Mouse (Mus musculus) intestine, embryonic 16.5 days (tissue): ENCODE data around the gene Cyb5r1. TPM values are rescaled to one million over a fixed set of nuclear protein-coding genes. Genes with fewer than 3 reads are reported as not detected.

ENCODE experiments used
- ATAC-seq: fragments of 200-750 bp; cut with Nextera tagmentation; 2 replicates; pipeline ENCODE4 v1.8.0; 2017; ENCODE audit warnings: moderate TSS enrichment, moderate library complexity
- H3K27ac ChIP-seq: fragments of 300-500 bp; sonication (generic); 2 replicates; pipeline ENCODE4 v1.5.1; 2014; ENCODE audit warnings: mild to moderate bottlenecking, low read length
- H3K27me3 ChIP-seq: fragments of 300-500 bp; sonication (generic); replicated peaks from 2 replicates; pipeline ENCODE4 v1.6.1; 2014; ENCODE audit warnings: low read length, control low read depth, mixed read lengths; ENCODE audit not compliant: control insufficient read depth, insufficient read depth
- H3K36me3 ChIP-seq: fragments of 300-500 bp; sonication (generic); 2 replicates; pipeline ENCODE4 v1.6.1; 2014; ENCODE audit warnings: low read length, control low read depth; ENCODE audit not compliant: control insufficient read depth, insufficient read depth
- H3K4me1 ChIP-seq: fragments of 300-500 bp; sonication (generic); 2 replicates; pipeline ENCODE4 v1.6.1; 2014; ENCODE audit warnings: low read length, control low read depth, mixed read lengths; ENCODE audit not compliant: control insufficient read depth, insufficient read depth
- H3K4me2 ChIP-seq: fragments of 300-500 bp; sonication (generic); 2 replicates; pipeline ENCODE4 v1.6.1; 2014; ENCODE audit warnings: low read depth, low read length, control low read depth
- H3K4me3 ChIP-seq: fragments of 300-500 bp; sonication (generic); 2 replicates; pipeline ENCODE4 v1.5.1; 2014; ENCODE audit warnings: mild to moderate bottlenecking, low read length
- H3K9ac ChIP-seq: fragments of 300-500 bp; sonication (generic); 2 replicates; pipeline ENCODE4 v1.6.1; 2014; ENCODE audit warnings: low read depth, low read length
- H3K9me3 ChIP-seq: fragments of 300-500 bp; sonication (generic); 2 replicates; pipeline ENCODE4 v1.6.1; 2016; ENCODE audit warnings: low read length, control low read depth; ENCODE audit not compliant: control insufficient read depth
- WGBS: fragments of 180-500 bp; shearing (Covaris S2); extraction: QIAGEN DNeasy Blood & Tissue Kit; methylation state at CpG from one replicate; pipeline ENCODE4 v1.1.7; 2014; 5-methylcytosine and 5-hydroxymethylcytosine counted together
- polyA plus RNA-seq: library from polyadenylated mRNA; unstranded; fragments of >200 nt; fragmentation: Nextera tagmentation; extraction: Ambion mirVana; gene quantifications from 2 replicates; pipeline ENCODE4 v1.2.1, GENCODE M21; 2015

Gene Cyb5r1
- polyA plus RNA-seq, 1 experiment from 2014 or later: 38.6 TPM

DNA sequence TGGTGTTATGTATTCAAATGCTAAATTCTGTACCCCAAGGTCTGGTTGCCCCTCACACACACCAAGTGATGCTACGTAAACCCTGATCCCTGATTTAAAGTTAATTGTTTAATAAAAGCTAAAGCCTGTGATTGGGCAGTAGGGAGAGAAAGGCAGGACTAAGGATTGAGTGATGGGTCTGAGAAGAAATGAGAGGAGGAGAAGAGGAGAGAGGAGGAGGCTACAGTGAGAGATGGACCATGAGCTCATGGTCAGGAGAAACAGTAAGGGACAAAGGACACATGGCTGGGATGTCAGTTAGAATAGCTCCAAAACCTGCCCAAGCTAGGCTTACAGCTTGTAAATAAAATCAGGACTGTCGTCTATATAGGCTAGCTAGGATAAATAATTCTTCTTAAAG is 24.3 kb upstream of the Cyb5r1 start:
- 62% methylated on average over 2 of the region's 2 CpGs for WGBS
- Histone ChIP-seq H3K36me3 (no peaks in the 10 kb centered on the region), H3K9me3 (no peaks in the 10 kb centered on the region), H3K27ac (no peak overlapping the region; the same call in 1 of the 2 replicates), H3K27me3 (no peaks in the 10 kb centered on the region), H3K9ac (no peak overlapping the region), H3K4me1 (0 out of 2 replicates have a peak, but pooled peaks cover 6% of the 10 kb centered on the region), H3K4me3 (no peak overlapping the region), H3K4me2 (no peak overlapping the region)
- no peak for ATAC-seq

DNA sequence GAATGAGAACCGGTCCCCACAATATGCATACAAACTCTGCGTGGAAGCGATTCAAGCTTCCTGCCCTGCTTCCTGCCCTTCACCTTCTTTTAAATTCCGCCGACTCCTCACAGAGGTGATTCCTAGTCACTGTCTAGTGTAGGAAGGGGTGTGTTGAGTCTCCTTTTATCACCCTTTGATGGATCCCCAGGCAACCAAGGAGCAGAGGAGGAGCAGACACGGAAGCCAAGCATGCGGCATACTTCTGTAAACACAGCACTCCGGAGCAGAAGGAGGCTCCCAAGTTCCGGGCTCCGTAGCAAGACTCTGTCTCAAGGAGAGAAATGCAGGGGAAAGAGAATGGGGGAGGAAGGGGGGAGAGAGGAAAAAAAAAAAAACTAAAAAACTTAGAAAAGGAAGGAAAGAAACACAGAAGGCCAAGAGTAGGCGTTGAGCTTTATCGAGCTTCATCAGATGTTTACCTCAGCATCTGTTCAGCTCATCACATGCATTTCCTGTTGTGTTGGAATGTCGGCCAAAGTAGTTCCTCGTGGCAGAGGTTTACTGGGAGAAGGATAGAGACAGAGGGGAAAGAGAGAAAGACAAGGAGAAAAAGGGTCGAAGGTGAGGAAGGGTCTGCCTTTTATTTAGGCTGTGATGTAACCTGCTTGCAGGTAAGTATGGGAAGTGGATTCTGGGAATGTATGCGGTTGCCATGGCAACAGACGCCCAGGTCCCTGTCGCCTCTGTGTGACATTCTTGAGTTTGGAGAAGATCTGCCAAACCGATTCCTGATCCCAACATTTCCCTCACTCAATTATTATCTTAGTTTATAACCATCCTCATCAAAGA is 23.3 kb upstream of the Cyb5r1 start:
- H3K4me1 ChIP-seq: 0 out of 2 replicates have a peak, but pooled peaks cover 6% of the 10 kb centered on the region
- H3K27me3 ChIP-seq: no peaks in the 10 kb centered on the region
- H3K9ac ChIP-seq: peak overlapping the region; percentile 46
- 3% methylated on average over 19 of the region's 19 CpGs for WGBS
- no peaks in the 10 kb centered on the region for H3K9me3 ChIP-seq
- H3K4me2 ChIP-seq: peak overlapping the region; percentile 48
- peak overlapping the region; percentile 30 for H3K4me3 ChIP-seq
- no peaks in the 10 kb centered on the region for H3K36me3 ChIP-seq
- 0 out of 2 replicates have a peak, but pooled peaks have one; percentile 21 for ATAC-seq
- H3K27ac ChIP-seq: peak overlapping the region; percentile 11

DNA sequence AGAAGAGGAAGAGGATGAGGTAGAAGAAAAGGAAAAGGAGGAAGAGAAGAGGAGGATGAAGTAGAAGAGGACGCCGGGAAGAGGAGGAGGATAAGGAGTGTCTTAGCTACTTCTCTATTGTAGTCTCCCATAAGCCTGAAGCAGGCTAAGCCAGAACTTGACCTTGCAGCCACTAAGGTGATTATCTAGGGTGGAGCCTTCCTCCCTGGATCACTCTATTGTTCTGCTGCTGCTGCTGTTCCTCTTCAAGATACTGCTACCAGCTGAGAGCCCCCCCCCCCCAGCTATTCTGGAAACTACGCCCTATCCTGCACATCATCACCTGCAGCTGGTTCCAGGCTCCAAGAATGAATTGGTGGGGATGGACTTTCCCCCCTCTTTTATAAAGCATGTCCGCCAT is 20.8 kb upstream of the Cyb5r1 start:
- Histone ChIP-seq H3K4me1 (0 out of 2 replicates have a peak, but pooled peaks cover 6% of the 10 kb centered on the region), H3K27ac (no peak overlapping the region), H3K4me3 (no peak overlapping the region), H3K4me2 (no peak overlapping the region), H3K36me3 (no peaks in the 10 kb centered on the region), H3K27me3 (no peaks in the 10 kb centered on the region), H3K9me3 (no peaks in the 10 kb centered on the region), H3K9ac (no peak overlapping the region)
- WGBS: 85% methylated on average over 4 of the region's 4 CpGs
- ATAC-seq: no peak

DNA sequence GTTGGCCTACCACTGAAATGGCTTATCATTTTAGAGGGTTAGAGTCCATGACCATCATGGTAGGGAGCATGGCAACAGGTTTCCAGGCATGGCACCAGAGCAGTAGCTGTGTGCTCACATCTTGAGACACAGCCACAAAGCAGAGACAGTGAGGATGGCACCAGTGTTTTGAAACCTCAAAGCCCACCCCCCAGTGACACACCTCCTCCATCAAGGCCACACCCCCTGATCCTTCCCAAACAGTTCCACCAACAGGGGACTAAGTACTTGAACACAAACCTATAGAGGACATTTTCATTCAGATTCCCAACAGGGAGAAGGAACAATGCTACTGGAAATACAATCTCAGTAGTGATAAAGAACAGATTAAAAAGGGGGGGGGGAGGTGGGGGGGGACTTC is 20.2 kb upstream of the Cyb5r1 start:
- Histone ChIP-seq H3K4me2 (no peak overlapping the region), H3K4me1 (0 out of 2 replicates have a peak, but pooled peaks cover 6% of the 10 kb centered on the region), H3K36me3 (no peaks in the 10 kb centered on the region), H3K4me3 (no peak overlapping the region), H3K27ac (no peak overlapping the region), H3K27me3 (no peaks in the 10 kb centered on the region), H3K9me3 (no peaks in the 10 kb centered on the region), H3K9ac (no peak overlapping the region)
- no peak for ATAC-seq

DNA sequence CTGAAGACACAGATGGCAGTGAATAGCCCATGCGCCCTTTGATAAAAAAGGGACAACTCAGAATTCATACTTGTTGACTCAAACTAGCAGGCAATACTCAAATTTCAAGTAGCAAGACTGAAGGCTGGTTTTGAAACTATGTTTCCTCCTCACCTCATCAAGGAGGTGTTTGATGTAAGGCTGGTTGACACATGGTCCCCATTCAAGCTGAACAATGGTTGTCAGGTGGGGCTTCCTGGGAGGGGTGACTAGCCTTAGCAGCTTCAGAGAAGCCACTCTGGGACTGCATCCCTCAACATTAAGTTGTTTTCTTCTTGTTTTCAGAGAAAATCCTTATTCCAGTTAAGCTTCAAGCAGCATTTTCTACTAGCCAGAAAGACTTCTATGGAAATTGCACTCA is 19.7 kb upstream of the Cyb5r1 start, which contains the start of gene 4933406M09Rik:
Gene 4933406M09Rik, plus strand, starts transcription at position 275 of the 400 bp plus-strand sequence.
- Histone ChIP-seq H3K9ac (no peak within 1 kb of the TSS), H3K27ac (no peak within 1 kb of the TSS), H3K27me3 (no peaks in the 10 kb centered on the region), H3K4me1 (0 out of 2 replicates have a peak, but pooled peaks cover 6% of the 10 kb centered on the region), H3K4me3 (no peak within 1 kb of the TSS), H3K4me2 (no peak within 1 kb of the TSS), H3K36me3 (no peaks in the 10 kb centered on the region), H3K9me3 (no peaks in the 10 kb centered on the region)
- WGBS: 97% methylated on average over 1 of the region's 1 CpGs
- ATAC-seq: no peak

DNA sequence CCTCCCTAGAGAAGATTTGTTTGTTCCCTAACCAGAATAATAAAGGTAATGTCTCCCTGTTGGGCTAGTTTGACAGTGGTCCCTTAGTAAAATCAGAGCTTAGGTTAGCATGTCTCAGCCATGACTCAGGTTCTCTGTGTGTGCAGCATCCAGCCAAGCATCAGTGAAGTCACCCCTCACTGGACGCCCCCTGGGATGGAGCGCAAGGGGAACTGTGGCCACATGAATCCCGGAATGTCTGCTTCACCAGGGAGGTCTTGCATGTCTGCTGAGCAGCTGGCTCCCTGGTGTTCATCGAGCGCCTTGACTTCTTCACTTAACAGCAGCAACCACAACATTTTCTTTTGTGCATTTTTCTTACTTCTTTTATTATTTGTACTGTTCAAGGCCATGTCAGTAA is 11.5 kb upstream of the Cyb5r1 start:
- H3K4me1 ChIP-seq: no peaks in the 10 kb centered on the region
- no peak overlapping the region for H3K27ac ChIP-seq
- no peaks in the 10 kb centered on the region for H3K9me3 ChIP-seq
- no peak for ATAC-seq
- no peak overlapping the region for H3K4me2 ChIP-seq
- H3K9ac ChIP-seq: no peak overlapping the region
- no peaks in the 10 kb centered on the region for H3K36me3 ChIP-seq
- no peak overlapping the region for H3K4me3 ChIP-seq
- WGBS: 30% methylated on average over 5 of the region's 5 CpGs
- H3K27me3 ChIP-seq: no peaks in the 10 kb centered on the region

DNA sequence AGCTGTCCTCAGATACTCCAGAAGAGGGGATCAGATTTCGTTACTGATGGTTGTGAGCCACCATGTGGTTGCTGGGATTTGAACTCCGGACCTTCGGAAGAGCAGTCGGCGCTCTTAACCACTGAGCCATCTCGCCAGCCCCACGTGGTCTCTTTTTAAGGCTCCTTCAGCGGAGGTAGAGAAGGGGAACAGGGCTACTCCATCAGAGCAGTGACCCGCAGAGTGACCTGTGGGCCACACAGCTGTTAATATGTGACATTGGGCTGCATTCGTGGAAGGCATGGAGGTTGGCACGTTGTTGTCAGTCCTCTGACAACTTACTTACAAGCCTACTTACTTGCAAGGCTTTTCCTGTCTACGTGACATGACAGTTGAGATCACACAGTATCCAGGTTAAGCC is 7.1 kb upstream of the Cyb5r1 start:
- no peak overlapping the region for H3K9ac ChIP-seq
- H3K27ac ChIP-seq: no peak overlapping the region
- ATAC-seq: no peak
- no peaks in the 10 kb centered on the region for H3K4me1 ChIP-seq
- H3K4me3 ChIP-seq: no peak overlapping the region
- H3K9me3 ChIP-seq: peaks cover 3% of the 10 kb centered on the region; the same call in 1 of the 2 replicates
- no peaks in the 10 kb centered on the region for H3K27me3 ChIP-seq
- H3K36me3 ChIP-seq: no peaks in the 10 kb centered on the region
- H3K4me2 ChIP-seq: no peak overlapping the region
- 89% methylated on average over 12 of the region's 12 CpGs for WGBS

DNA sequence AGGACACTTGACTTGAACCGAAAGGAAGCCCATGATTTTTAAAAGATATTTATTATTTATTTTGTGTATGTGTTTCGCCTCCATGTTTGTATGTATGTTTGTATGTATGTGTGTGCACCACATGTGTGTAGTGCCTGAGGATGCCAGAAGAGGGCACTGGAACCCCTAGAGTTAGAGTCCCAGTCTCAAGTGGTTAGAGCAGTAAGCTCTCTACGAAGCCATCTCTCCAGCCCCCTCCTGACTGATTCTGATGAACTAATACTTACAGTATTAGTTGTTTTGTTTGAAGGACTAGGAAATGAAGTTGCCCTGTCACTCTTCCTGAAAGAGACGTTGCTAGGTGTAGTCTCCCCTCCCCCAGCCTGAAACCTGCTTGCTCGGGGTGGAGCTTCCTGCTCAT is 5.6 kb upstream of the Cyb5r1 start:
- H3K27me3 ChIP-seq: no peaks in the 10 kb centered on the region
- no peaks in the 10 kb centered on the region for H3K4me1 ChIP-seq
- ATAC-seq: no peak
- H3K27ac ChIP-seq: no peak overlapping the region
- WGBS: 56% methylated on average over 5 of the region's 5 CpGs
- H3K4me3 ChIP-seq: no peak overlapping the region
- H3K4me2 ChIP-seq: no peak overlapping the region
- H3K9ac ChIP-seq: no peak overlapping the region
- H3K9me3 ChIP-seq: peaks cover 3% of the 10 kb centered on the region; the same call in 1 of the 2 replicates
- H3K36me3 ChIP-seq: no peaks in the 10 kb centered on the region

DNA sequence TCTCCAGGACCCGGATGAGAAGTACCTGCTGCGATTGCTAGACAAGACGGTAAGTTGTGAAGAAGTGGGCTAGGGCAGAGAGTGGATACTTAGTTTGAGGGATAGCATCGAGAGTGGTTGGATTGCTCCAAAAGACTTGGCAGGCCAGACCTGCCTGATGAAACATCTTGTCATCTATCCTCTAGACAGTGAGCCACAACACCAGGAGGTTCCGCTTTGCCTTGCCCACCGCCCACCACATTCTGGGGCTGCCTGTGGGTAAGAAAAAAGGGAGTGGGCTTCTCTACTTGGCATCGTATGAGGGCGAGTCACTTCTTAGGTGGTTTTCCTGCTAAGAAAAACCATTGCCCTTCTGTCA is 1.0 kb downstream of the Cyb5r1 start:
- peak overlapping the region; percentile 64; the same call in 1 of the 2 replicates for H3K27ac ChIP-seq

More for the DNA sequence above, 1.0 kb downstream of the Cyb5r1 start:
- 24% methylated on average over 8 of the region's 8 CpGs for WGBS
- Histone ChIP-seq H3K4me1 (peaks cover 6% of the 10 kb centered on the region), H3K9me3 (no peaks in the 10 kb centered on the region), H3K27me3 (no peaks in the 10 kb centered on the region), H3K4me3 (peak overlapping the region; percentile 78), H3K4me2 (peak overlapping the region; percentile 83), H3K36me3 (peaks cover 5% of the 10 kb centered on the region), H3K9ac (peak overlapping the region; percentile 79)
- ATAC-seq: no peak; the same call in none of the 2 replicates
